Mouse (Mus musculus): ENCODE data around the gene Gm29133. TPM values are rescaled to one million over a fixed set of nuclear protein-coding genes. Genes with fewer than 3 reads are reported as not detected.

Gene Gm29133
- total RNA-seq, 2 experiments from 2014 or later: not detected

Other genes starting within 250 kb of the Gm29133 start
- gene Pdcd10, start 191.3 kb upstream of the Gm29133 start, total RNA-seq (2021): 10 to 100 TPM; 64.6 to 74.9 TPM
- gene Serpini1, start 190.7 kb upstream of the Gm29133 start, total RNA-seq (2021): 100 to 1,000 TPM; 139 to 153 TPM
- 10 to 100 TPM; 14.2 to 14.8 TPM for gene Golim4, start 208.8 kb downstream of the Gm29133 start, total RNA-seq (2021)